Mouse (Mus musculus) retina, postnatal 7 days (tissue): ENCODE results near the gene Ctu2.

Experiments used
- DNase-seq: peaks from one replicate; pipeline ENCODE4 v3.0.0-alpha.2; 2012; ENCODE audit warnings: low read depth, low spot score

The Ctu2 gene

DNA sequence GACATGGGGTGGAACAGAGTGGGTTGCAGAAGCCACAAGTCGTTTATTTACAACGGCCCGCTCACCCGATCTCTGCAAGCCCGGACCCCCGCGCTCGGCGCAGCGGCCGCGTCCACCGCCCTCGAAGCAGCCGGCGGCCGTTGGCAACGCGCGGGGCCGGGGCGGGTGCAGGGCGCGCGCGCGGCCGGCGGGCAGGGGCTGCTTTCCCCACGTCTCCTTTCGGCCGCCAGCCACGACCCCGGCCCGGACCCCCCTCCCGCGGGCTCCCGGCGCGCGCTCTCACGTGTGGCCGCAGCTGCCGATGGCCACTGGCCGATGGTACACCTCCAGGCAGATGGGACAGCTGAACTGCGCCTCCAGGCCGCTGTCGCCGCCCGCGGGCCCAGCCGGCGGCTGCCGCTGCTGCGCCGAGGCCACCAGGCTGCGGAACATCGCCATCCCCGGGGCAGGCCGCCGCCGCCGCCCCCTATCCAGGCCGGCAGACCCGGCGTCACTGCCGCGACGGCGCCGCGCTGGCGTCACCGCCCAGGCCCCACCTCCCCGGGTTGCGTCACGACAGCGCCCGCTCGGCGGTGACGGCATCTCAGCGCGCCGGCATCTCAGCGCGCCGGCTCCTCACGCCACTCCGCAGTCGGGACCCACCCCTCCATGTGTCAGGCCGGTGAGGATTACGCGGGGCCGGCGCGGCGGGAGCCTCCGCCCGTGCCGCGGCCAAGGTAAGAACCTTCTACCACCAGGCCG, at the start of gene Ctu2, which contains the start of gene Rnf166:
Gene Ctu2, plus strand, starts transcription at position 564 of the 741 bp plus-strand sequence.
Gene Rnf166, minus strand, starts transcription at position 485 of the 741 bp plus-strand sequence.
- DNase-seq = peak; percentile 90

GRCm38 (mm10) chr8:122426145-122426544, 49.8 kb upstream of the Ctu2 start:
- DNase-seq = no peak

GRCm38 (mm10) chr8:122427607-122428006, 48.3 kb upstream of the Ctu2 start:
- no peak for DNase-seq

GRCm38 (mm10) chr8:122428163-122428562, 47.8 kb upstream of the Ctu2 start:
- DNase-seq = no peak

- DNase-seq = no peak
Measured at GRCm38 (mm10) chr8:122430058-122430636, 45.8 kb upstream of the Ctu2 start.

GRCm38 (mm10) chr8:122430646-122431045, 45.3 kb upstream of the Ctu2 start:
- DNase-seq = no peak

GRCm38 (mm10) chr8:122431694-122432442, 44.1 kb upstream of the Ctu2 start:
- no peak for DNase-seq

DNA sequence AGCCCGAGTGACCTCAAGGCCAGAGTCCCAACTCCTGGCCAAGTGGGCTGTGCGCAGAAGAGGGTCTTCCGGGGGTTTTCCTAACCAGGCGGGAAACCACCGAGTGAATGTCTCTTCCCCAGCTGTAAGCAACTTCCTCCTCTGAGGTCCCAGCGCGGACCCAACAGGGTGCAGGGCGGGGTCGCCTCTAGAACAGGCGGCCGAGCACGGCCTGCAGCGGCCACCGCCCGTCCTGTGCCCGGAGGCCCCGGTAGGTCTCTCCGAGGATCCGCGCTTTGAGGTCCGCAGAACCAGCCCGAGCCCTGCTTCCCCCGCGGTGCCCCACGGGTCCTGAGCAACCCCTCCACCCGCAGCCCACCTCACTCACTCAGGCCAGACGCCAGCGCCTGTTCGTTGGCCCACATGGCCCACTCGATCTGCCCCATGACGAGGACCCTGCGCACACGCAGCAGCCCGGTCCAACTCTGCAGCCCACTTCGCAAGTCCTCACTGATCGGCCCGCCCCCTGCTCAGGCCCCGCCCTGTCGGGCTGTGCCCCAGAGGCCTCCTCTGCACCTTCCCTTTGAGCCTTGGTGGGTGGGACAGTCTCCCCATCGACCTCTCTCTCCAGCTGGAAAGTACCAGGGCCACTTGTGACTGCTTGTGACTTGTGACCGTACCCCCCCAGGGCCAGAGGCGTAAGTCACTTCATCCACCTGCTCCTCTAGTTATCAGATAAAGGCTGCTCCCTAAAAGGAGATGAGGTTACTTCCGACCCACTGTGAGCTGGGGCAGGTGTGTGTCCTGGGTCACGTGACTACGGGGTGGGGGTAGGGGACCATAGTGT, 43.3 kb upstream of the Ctu2 start, which contains the start of gene Cyba:
Gene Cyba, minus strand, starts transcription at position 488 of the 826 bp plus-strand sequence.
- no peak for DNase-seq

DNA sequence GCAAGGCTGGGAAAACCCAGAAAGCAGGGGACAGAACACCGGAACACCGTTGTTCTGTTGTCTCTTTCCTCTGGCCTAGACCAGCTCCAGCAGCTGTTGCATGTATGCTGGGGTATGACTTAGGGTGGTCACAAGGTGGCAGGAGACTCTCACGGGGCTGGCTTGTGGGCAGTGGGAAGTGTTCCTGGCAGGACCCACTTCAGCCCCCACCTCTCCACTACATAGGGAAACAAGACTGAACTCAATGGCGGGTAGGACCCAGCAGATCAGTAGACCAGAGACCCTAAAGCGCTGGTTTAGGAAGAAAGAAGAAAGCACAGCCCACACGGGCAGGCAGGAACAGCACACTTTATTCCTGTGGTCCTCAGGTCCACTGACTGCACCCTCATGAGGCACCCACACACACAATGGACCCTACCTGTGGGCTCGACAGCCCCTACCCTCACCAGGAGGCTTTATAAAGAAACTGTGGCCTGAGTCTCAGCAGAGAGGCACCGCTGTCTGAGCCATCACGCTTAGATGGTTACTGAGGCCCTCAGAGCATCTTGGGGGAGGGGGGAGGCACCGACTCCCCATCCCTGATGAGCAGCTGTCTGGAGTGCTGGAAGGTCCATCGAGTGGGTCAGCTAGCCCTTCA, 42.6 kb upstream of the Ctu2 start:
- DNase-seq = no peak

GRCm38 (mm10) chr8:122435375-122435774, 40.6 kb upstream of the Ctu2 start:
- DNase-seq = no peak

DNA sequence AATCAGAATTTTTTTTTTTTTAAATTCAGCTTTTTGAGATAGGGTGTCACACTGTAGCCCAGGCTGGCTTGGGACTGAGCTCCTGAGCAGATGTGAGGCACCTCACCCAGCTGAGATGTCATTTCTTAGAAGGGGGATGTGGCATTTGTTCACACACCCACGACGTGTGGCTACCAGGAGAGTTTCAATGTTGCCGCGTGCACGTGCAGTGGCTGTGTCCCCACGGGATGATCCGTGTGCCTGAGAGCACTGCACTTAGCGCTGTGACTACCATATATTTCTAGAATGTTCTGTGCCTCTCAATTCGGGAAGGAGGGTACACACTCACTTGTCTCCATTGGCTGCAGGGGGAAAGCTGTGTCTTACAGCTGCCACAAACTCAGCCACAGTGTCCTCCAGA, 39.8 kb upstream of the Ctu2 start:
- DNase-seq = no peak

DNA sequence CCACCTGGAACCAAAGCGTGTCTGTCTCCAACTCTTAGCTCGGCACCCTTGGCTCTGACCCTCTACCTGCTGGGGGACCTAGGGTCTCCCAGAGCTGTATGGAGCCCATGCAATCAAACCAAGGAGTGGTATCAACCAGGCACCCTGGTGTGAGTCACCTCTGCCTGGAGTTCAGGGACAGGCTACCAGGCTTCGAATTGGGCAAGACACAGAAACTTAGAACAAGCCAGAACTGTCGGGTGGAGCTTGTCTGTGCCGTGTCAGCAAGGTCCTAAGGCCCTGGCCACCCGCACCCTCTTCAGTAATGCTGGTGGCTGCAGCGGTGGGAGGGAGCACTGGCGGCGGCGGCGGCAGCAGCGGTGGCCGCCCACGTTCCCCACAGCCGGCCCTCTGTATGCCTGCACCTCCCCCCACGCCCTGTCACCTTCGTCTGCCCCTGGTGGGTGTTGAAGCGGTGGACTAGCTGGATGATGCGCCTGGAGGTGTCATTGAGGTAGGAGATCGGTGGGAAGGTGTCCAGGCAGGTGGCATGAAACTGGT, 39.3 kb upstream of the Ctu2 start:
- DNase-seq = no peak

GRCm38 (mm10) chr8:122437708-122438331, 38.1 kb upstream of the Ctu2 start:
- no peak for DNase-seq

- no peak for DNase-seq
Measured at GRCm38 (mm10) chr8:122439336-122439735, 36.6 kb upstream of the Ctu2 start.

DNA sequence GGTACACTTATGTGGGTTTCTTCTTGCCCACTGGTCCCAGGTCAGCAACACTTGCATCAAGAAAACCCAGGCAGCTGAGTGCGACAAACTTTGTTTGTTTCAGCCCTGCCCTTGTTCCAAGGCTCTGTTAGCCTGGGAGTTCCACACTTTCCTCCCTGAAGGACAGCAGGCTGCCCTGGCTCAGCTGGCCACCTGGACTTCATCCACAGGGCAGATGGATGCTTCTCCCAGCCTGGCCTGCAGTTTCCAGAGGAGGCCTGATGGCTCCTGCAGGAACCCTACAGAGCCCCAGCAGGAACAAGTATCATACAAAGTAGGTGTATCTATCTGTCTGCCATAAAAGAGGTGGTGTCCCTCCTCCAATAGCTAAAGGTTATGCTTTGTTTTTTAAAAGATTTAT, 34.6 kb upstream of the Ctu2 start:
- DNase-seq = no peak

DNA sequence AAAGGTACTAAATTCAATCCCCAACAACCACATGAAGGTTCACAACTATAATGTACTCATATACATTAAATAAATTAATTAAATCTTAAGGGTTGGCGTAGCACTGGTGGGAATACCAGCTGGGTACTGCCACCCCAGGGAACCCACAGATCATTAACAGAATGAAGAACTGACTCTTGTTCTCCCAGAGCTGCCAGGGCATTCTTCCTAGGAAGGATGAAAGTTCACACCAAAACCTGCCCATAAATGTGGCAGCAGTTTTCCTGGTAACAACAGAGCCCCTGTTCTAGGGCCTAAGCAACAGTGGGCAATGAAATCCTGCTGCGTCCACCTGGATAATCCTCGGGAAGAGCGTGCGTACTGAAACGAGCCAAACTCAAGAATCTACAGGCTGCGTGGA, 33.6 kb upstream of the Ctu2 start:
- no peak for DNase-seq

DNA sequence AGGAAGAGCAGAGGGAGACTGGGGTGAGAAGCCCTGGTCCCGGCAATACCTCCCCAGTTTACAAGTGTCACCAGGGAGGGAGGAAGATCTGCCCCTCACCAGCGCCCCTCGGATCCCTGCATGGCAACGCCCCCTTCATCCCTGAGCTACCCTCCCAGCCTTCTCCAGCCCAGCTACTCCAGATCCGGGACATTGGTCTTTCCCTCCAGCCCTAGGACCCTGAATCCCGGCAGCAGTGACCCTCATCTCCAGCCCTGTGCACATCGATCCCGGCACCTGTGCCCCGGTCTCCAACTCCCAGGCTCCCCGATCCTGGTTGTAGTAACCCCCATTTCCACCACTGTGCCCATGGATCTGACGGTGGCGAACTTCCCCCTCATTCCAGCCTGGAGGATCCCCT, 33.2 kb upstream of the Ctu2 start:
- no peak for DNase-seq

- DNase-seq = peak; percentile 99
Measured at GRCm38 (mm10) chr8:122443262-122444006, 32.5 kb upstream of the Ctu2 start, which contains the start of gene Mvd. Gene Mvd, minus strand, starts transcription at chr8:122443422.

DNA sequence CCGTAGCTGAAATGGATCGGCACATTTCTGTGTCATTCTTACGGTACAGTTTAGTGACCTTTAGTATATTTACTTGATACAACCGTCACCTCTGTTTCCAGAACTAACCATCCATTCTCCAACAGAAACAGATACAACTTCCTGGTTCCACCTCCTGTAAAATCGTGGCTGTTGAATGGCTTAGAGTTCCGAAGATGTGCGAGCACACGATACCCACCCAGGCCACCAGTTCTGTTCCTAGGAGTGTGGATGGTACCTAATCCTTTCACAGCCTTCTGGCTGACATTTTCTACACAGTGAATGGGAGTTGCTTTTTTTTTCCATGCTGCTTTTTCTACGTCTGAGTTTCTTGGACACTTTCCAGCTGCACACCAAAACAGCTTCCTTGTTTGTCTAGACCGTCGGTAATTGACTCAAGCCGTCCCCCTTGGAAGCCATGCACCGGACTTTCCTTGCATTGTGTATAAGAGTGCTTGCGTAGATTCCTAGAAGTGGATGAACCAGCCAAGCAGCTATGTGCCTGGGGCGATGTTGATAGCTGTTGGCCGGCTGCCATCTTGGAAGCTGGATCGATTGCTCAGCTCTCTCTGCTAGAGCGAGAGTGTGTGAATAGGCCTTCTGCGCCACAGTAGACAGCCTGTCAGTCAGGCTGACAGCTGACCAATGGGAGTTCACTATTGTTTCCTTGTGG, 31.7 kb upstream of the Ctu2 start:
- DNase-seq = peak; percentile 75
